Mouse (Mus musculus): Measurements from ENCODE around the gene Crb3. TPM values are rescaled to one million over a fixed set of nuclear protein-coding genes. Genes with fewer than 3 reads are reported as not detected.

Gene Crb3
- total and polyA plus RNA-seq, 3 experiments: 0.25 TPM; not detected in 2

GRCm38 (mm10) chr17:57062548-57062947 is 3.6 kb downstream of the Crb3 start:
- Histone ChIP-seq H3K4me2 (ENCODE audit: insufficient read depth, low read depth, poor library complexity, severe bottlenecking) (no peak overlapping the region), H3K4me3 (replicated peaks in 1 of 3; ENCODE audit: low read depth in 2 of 3, low read length in 2 of 3, poor library complexity in 1 of 3) (no peak overlapping the region), H3K9ac (ENCODE audit: insufficient read depth, low read depth) (no peak overlapping the region)

GRCm38 (mm10) chr17:57063031-57063430 is 4.1 kb downstream of the Crb3 start:
- in situ Hi-C loops (cut with MboI; ENCODE audit: low pct_ligation_motif_present, low pct_unique_long_range_greater_than_20kb, low sequenced_read_pairs): no loop called here
- Histone ChIP-seq H3K9me3 (replicated peaks; ENCODE audit: low read length) (no peaks in the 10 kb centered on the region), H3K4me2 (ENCODE audit: insufficient read depth, low read depth, poor library complexity, severe bottlenecking) (no peak overlapping the region), H3K36me3 (replicated peaks in 1 of 2; ENCODE audit: control insufficient read depth in 1 of 2, insufficient read depth in 1 of 2, low read length in 1 of 2) (peaks cover 8 to 39% of the 10 kb centered on the region in 2 experiments), H3K27me3 (replicated peaks) (no peaks in the 10 kb centered on the region), H3K79me2 (replicated peaks; ENCODE audit: control insufficient read depth, extremely low read depth, insufficient read depth, poor library complexity, severe bottlenecking) (no peaks in the 10 kb centered on the region), H3K27ac (ENCODE audit: insufficient read depth, low read depth) (no peak overlapping the region), H3K9ac (ENCODE audit: insufficient read depth, low read depth) (no peak overlapping the region), H3K4me3 (replicated peaks in 1 of 3; ENCODE audit: low read depth in 2 of 3, low read length in 2 of 3, poor library complexity in 1 of 3) (no peak overlapping the region), H3K4me1 (ENCODE audit: control insufficient read depth in 1 of 2, insufficient read depth in 2 of 2) (peaks cover 6 to 17% of the 10 kb centered on the region in 2 experiments)
- TF ChIP-seq RAD21 (IDR thresholded peaks at IDR 0.05; ENCODE audit: low read depth, low read length): no peak
- TF ChIP-seq SMC3 (IDR thresholded peaks at IDR 0.05; ENCODE audit: low read depth, low read length): no peak
- TF ChIP-seq POLR2A (IDR thresholded peaks at IDR 0.05; ENCODE audit: low read depth, low read length): no peak
- no peak for TF ChIP-seq ZC3H11A (IDR thresholded peaks at IDR 0.05; ENCODE audit: low read depth, low read length)
- no peak for TF ChIP-seq ZNF384 (IDR thresholded peaks at IDR 0.05; ENCODE audit: low read depth, low read length)
- no peak for TF ChIP-seq EP300 (IDR thresholded peaks at IDR 0.05; ENCODE audit: low read length)
- TF ChIP-seq ZKSCAN1 (IDR thresholded peaks at IDR 0.05; ENCODE audit: borderline replicate concordance, low read depth, low read length): no peak
- no peak for TF ChIP-seq ZMIZ1 (IDR thresholded peaks at IDR 0.05; ENCODE audit: low read depth, low read length)
- TF ChIP-seq MAZ (IDR thresholded peaks at IDR 0.05; ENCODE audit: low read depth, low read length): no peak
- no peak for TF ChIP-seq CTCF (conservative IDR thresholded peaks at IDR 0.05 in 1 of 2, IDR thresholded peaks at IDR 0.05 in 1 of 2; ENCODE audit: low read depth in 2 of 2, low read length in 2 of 2)
- TF ChIP-seq MEF2A (IDR thresholded peaks at IDR 0.05; ENCODE audit: borderline replicate concordance, low read depth, low read length): no peak
- TF ChIP-seq TBP (conservative IDR thresholded peaks at IDR 0.05; ENCODE audit: low read depth, low read length): no peak
- dilution Hi-C loops (cut with MboI; ENCODE audit: extremely low pct_ligation_motif_present, extremely low pct_unique_long_range_greater_than_20kb, low sequenced_read_pairs): no loop called here
- no peak for DNase-seq (ENCODE audit: extremely low read depth)

More at GRCm38 (mm10) chr17:57062548-57062947, 3.6 kb downstream of the Crb3 start:
- Histone ChIP-seq H3K27ac (ENCODE audit: insufficient read depth, low read depth) (no peak overlapping the region), H3K9me3 (replicated peaks; ENCODE audit: low read length) (no peaks in the 10 kb centered on the region), H3K27me3 (replicated peaks) (no peaks in the 10 kb centered on the region), H3K79me2 (replicated peaks; ENCODE audit: control insufficient read depth, extremely low read depth, insufficient read depth, poor library complexity, severe bottlenecking) (no peaks in the 10 kb centered on the region), H3K4me1 (ENCODE audit: control insufficient read depth in 1 of 2, insufficient read depth in 2 of 2) (peaks cover 9 to 22% of the 10 kb centered on the region in 2 experiments), H3K36me3 (replicated peaks in 1 of 2; ENCODE audit: control insufficient read depth in 1 of 2, insufficient read depth in 1 of 2, low read length in 1 of 2) (peaks cover 8 to 34% of the 10 kb centered on the region in 2 experiments)
- dilution Hi-C loops (cut with MboI; ENCODE audit: extremely low pct_ligation_motif_present, extremely low pct_unique_long_range_greater_than_20kb, low sequenced_read_pairs): no loop called here
- TF ChIP-seq MAZ (IDR thresholded peaks at IDR 0.05; ENCODE audit: low read depth, low read length) (no peak), TCF12 (IDR thresholded peaks at IDR 0.05; ENCODE audit: low read depth, low read length) (no peak), HCFC1 (IDR thresholded peaks at IDR 0.05; ENCODE audit: low read depth, low read length) (no peak)
- in situ Hi-C loops (cut with MboI; ENCODE audit: low pct_ligation_motif_present, low pct_unique_long_range_greater_than_20kb, low sequenced_read_pairs): no loop called here
- DNase-seq (ENCODE audit: extremely low read depth): no peak

- DNase-seq (ENCODE audit: extremely low read depth): no peak
- Histone ChIP-seq H3K4me1 (ENCODE audit: control insufficient read depth in 1 of 2, insufficient read depth in 2 of 2) (no peaks in the 10 kb centered on the region), H3K9ac (ENCODE audit: insufficient read depth, low read depth) (no peak overlapping the region), H3K36me3 (replicated peaks in 1 of 2; ENCODE audit: control insufficient read depth in 1 of 2, insufficient read depth in 1 of 2, low read length in 1 of 2) (peaks cover 19 to 73% of the 10 kb centered on the region in 2 experiments), H3K4me2 (ENCODE audit: insufficient read depth, low read depth, poor library complexity, severe bottlenecking) (no peak overlapping the region), H3K79me2 (replicated peaks; ENCODE audit: control insufficient read depth, extremely low read depth, insufficient read depth, poor library complexity, severe bottlenecking) (no peaks in the 10 kb centered on the region), H3K9me3 (replicated peaks; ENCODE audit: low read length) (no peaks in the 10 kb centered on the region), H3K4me3 (replicated peaks in 1 of 3; ENCODE audit: low read depth in 2 of 3, low read length in 2 of 3, poor library complexity in 1 of 3) (no peak overlapping the region), H3K27me3 (replicated peaks) (no peaks in the 10 kb centered on the region), H3K27ac (ENCODE audit: insufficient read depth, low read depth) (no peak overlapping the region)
- TF ChIP-seq HCFC1 (IDR thresholded peaks at IDR 0.05; ENCODE audit: low read depth, low read length) (no peak), ZC3H11A (IDR thresholded peaks at IDR 0.05; ENCODE audit: low read depth, low read length) (no peak), MAFK (IDR thresholded peaks at IDR 0.05; ENCODE audit: insufficient replicate concordance, low read length) (no peak), ETS1 (conservative IDR thresholded peaks at IDR 0.05; ENCODE audit: low read depth, low read length) (no peak), RAD21 (IDR thresholded peaks at IDR 0.05; ENCODE audit: low read depth, low read length) (no peak), CHD1 (IDR thresholded peaks at IDR 0.05; ENCODE audit: low read depth, low read length) (no peak), SIN3A (IDR thresholded peaks at IDR 0.05; ENCODE audit: low read length) (no peak), USF1 (IDR thresholded peaks at IDR 0.05; ENCODE audit: low read depth, low read length) (no peak), MAX (IDR thresholded peaks at IDR 0.05; ENCODE audit: low read length) (no peak), MAZ (IDR thresholded peaks at IDR 0.05; ENCODE audit: low read depth, low read length) (no peak), KAT2A (IDR thresholded peaks at IDR 0.05; ENCODE audit: insufficient replicate concordance, low read length) (no peak), EP300 (IDR thresholded peaks at IDR 0.05; ENCODE audit: low read length) (no peak), E2F4 (IDR thresholded peaks at IDR 0.05; ENCODE audit: insufficient replicate concordance, low read depth, low read length) (no peak), PAX5 (IDR thresholded peaks at IDR 0.05; ENCODE audit: low read length) (no peak), ZNF384 (IDR thresholded peaks at IDR 0.05; ENCODE audit: low read depth, low read length) (no peak)
- dilution Hi-C loops (cut with MboI; ENCODE audit: extremely low pct_ligation_motif_present, extremely low pct_unique_long_range_greater_than_20kb, low sequenced_read_pairs) (no loop called here), in situ Hi-C loops (cut with MboI; ENCODE audit: low pct_ligation_motif_present, low pct_unique_long_range_greater_than_20kb, low sequenced_read_pairs) (no loop called here)
Observed at GRCm38 (mm10) chr17:57066908-57067307, 8.0 kb downstream of the Crb3 start.

Measured in CH12.LX (cell line).